In the genomic region with DNA sequence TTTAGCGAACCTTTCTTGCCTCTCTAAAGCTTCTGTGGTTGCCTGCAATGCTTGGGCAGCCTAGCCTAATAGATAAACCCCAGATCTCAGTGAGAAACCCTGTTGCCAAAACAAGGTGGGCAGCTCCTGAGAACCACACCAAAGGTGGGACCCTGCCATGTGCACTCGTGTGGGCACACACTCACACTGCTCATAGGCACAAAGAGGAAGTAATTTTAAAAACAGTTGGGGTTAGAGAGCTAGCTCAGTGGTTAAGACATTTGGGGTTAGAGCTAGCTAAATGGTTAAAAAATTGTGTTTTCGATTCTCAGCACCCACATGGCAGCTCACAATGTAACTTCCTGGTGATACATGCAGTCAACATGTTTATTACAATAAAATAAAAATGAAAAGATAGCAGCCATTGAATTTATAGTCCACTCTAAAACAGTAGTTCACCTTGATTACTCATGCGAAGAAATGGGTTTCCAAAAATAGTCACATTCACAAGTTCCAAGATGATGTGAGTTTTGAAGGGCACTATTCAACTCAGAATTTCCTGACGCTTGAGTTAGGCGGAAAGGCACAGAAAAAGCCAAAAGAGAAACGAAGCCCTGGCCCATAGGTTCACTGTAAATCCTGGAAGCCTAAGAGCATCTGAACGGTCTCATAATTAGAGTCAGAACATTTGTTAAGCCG, we compare ENCODE assay signal across 1 mouse cellular context.
A peak's percentile ranks its signal among the peaks of the same experiment; 100 is the strongest.
TF ChIP-seq lines count a peak whose summit lies in the region.

No protein-coding gene starts in this region.

TF ChIP-seq in MEL, 35 proteins besides CTCF, POLR2A, EP300 and RAD21 (continued from another document):
- TF ChIP-seq MAX (IDR thresholded peaks at IDR 0.05; ENCODE audit: low read length) (peak; percentile 52; the same call in 1 of the 2 replicates), UBTF (IDR thresholded peaks at IDR 0.05; ENCODE audit: borderline replicate concordance, insufficient read depth, low read depth, low read length) (no peak), RCOR1 (IDR thresholded peaks at IDR 0.05; ENCODE audit: low read depth, low read length) (no peak), USF2 (IDR thresholded peaks at IDR 0.05; ENCODE audit: borderline replicate concordance in 1 of 2, insufficient read depth in 1 of 2, low read depth in 1 of 2, low read length in 2 of 2) (no peak), TCF12 (IDR thresholded peaks at IDR 0.05; ENCODE audit: low read depth, low read length) (no peak), ELF1 (IDR thresholded peaks at IDR 0.05; ENCODE audit: low read depth, low read length) (0 out of 2 replicates have a peak, but pooled peaks have one; percentile 14), MXI1 (IDR thresholded peaks at IDR 0.05; ENCODE audit: low read depth, low read length) (0 out of 2 replicates have a peak, but pooled peaks have one; percentile 26), SIN3A (IDR thresholded peaks at IDR 0.05; ENCODE audit: low read length) (peak; percentile 29; the same call in 1 of the 2 replicates)
TF ChIP-seq in MEL: peak in this region for 5.
